Mouse (Mus musculus) retina, adult 2 months (tissue): ENCODE measurements around the gene Mael.

ENCODE experiments used
- DNase-seq: peaks from one replicate; pipeline ENCODE4 v3.0.0-alpha.2; 2012; ENCODE audit warnings: low read depth, low spot score

Mael gene

DNA sequence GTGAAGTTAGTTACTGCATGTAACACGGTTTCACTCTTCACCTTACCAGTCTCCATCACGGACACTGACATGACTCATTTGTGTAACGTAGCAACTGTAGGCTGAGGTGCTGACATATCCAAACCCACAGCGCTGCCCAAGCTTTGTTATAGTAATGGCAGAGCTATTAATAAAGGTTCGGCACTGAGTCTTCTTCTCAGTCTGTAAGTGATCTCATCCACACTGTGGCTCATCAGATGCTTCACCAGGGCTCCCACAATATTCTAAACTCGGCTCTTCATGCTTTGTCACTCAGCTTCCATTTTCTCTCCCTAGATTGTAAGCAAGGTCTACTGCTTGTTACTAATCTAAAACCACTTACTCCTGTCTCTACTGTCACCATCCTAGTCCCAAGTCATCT, 29.2 kb downstream of the Mael start:
- DNase-seq = no peak

GRCm38 (mm10) chr1:166205159-166205558, 33.4 kb downstream of the Mael start:
- DNase-seq = no peak

DNA sequence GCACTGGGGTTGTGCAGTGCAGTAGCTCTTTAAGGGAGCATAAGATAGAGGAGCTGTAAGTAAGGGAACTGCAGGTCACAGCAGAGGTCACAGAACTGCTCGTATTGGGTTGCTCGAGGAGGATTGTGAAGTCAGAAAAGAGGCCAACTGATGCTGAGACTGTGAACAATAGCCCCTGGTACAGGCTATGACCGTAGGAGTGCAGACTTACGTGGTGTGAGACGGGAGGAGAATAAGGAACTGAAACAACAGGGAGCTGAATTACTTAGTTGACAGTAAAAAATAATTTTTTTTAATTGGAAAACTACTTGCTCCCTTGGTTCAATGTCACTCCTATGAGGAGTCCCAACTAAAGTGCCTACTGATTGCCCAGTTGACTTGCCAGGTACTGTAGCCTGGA, 34.4 kb downstream of the Mael start:
- DNase-seq = no peak

DNA sequence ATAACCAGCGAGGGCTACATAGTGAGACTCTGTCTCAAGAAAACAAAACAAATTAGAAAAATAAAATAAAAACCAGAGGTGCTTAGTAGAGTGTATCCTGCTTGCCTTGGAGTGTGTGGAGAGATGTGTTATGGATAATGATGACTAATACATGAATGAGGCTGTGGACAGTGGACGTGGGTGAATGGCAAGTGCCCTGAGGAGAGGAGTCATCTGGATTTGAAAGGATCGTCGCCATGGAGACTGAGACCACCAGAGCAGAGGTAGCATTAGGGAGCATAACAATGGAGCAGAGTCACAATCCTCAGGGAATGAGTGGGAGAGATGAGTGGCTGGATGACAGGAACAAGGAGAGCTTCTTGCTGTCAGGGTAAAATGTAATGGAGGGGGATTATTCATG, 48.7 kb downstream of the Mael start:
- DNase-seq = no peak

- no peak for DNase-seq
Observed at GRCm38 (mm10) chr1:166185357-166185756, 53.2 kb downstream of the Mael start.

- no peak for DNase-seq
Observed at GRCm38 (mm10) chr1:166184391-166185229, 53.9 kb downstream of the Mael start.

DNA sequence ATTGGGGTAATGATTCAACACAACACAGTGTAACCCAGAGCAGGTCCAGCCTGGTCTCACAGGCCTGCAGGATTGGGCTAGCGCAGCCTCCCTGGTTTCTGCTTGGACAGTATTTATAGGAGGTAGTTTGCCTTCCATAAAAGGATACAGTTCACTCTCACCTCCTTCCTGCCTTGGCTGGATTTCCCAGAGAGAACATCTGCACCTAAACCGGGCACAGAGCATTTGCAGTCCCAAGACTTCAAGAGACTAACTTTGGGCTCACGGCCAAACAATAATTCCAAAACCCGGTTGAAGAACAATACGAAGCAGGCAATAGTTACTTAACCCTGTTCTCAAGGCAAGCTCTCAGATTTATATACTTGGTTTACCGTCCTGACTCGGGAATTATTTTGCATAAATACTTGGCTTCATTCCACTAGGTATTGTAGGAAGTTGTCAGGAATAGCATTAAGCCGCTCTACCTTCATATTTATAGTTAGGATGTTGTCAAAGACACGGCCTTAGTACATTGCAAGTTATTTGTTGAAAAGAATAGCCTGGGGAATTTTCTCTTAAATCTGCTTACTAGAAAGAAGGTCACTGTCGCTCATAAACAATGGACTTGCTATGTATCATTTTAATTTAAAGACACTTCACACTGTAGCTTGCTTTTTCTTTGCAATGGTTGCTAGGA, 55.5 kb downstream of the Mael start:
- no peak for DNase-seq

GRCm38 (mm10) chr1:166181510-166181909, 57.0 kb downstream of the Mael start:
- DNase-seq = no peak

GRCm38 (mm10) chr1:166173621-166174020, 64.9 kb downstream of the Mael start:
- DNase-seq = no peak

DNA sequence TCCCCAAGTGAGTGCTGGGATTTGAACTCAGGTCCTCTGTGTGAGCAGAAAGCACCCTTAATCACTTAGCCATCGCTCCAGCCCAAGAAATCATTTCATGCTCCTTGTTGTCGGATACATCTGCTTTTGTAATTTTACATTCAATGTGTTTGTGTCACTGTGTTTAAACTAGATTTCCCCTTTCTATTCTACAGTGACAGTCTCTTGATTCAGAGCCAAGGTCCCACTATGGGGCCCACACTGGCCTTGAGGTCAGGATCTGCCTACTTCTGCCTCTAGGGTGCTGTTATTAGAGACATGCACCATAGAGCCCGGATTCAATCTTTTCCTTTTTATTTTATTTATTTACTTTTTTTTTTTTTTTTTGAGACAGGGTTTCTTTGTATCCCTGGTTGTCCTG, 65.6 kb downstream of the Mael start:
- DNase-seq = no peak

GRCm38 (mm10) chr1:166170852-166171251, 67.7 kb downstream of the Mael start:
- DNase-seq = no peak

- no peak for DNase-seq
Observed at GRCm38 (mm10) chr1:166169713-166170112, 68.8 kb downstream of the Mael start.

DNA sequence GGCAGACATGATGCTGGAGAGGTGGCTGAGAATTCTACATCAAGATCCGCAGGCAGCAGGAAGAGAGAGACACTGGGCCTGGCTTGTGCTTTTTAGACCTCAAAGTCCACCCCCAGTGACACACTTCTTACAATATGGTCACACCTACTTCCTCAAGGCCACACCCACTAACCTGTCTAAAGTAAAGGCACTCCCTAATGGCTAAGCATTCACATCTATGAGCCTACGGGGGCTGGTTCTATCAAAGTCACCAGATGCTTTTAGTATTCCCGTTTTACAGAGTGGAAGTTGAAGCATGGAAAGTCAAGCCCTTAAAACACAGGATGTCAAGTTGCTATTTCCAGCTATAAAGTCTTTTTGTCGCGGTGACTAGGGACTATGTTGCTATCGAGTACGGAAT, 70.5 kb downstream of the Mael start:
- no peak for DNase-seq

GRCm38 (mm10) chr1:166167405-166167804, 71.1 kb downstream of the Mael start:
- no peak for DNase-seq

DNA sequence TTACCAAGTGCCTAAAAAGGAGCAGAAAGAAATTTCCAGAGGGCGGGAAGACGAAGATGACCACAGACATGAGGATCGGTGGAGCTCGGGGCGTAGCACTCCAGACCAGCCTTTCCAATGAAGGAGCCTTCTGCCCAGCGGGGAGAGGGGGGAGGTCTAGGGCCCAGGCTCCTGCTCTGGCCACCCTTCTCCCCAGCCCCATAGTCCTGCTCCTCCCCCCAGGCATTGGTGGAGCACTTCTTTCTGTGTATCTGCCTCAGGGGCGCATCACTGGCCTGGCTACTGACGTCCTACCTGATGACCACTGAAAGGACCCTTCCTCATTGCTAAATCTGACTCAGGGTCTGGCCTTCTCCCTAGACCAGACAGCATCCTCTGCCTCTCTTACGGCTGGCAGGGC, 73.4 kb downstream of the Mael start:
- DNase-seq = no peak

- DNase-seq = no peak
Observed at GRCm38 (mm10) chr1:166164580-166164979, 74.0 kb downstream of the Mael start.

DNA sequence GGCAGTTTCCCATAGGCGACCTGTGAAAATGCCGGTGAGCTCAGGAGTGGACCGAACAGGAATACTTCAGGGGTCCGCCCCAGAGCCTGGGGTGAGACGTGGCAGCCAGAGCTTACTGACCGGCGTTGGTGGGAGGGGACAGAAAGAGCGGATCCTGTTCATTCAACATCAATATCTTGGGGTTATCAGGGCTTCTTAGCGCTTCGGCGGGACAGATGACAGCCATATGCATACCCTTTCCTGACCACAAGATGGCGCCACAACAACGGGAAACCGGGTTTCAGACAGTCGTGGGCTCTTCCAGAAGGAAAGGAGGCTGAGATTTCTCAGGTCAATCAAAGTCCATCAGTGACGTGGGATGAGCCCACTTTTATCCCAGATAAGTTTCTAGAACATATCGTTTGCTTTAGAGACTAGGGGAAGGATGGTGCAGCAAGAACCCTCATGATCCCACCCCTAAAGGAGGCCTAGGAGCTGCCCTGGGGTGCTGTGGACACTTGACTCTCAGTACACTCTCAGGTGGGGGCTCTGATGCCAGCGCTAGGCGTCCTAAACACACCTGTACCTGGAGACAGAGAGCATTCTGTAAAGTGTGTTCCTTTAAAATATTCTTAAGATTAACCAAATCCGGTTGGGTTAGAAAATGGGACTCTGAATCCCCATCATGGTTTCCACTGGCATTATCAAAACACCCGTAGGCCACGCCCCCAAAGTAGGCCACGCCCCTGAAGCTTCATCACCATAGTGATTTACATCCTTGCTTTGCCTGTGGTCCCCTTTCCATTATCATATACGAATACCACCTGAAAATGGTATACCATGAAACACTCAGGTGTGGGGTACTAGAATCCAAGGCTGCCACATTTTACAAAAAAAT, 77.7 kb downstream of the Mael start:
- peak; percentile 52 for DNase-seq

DNA sequence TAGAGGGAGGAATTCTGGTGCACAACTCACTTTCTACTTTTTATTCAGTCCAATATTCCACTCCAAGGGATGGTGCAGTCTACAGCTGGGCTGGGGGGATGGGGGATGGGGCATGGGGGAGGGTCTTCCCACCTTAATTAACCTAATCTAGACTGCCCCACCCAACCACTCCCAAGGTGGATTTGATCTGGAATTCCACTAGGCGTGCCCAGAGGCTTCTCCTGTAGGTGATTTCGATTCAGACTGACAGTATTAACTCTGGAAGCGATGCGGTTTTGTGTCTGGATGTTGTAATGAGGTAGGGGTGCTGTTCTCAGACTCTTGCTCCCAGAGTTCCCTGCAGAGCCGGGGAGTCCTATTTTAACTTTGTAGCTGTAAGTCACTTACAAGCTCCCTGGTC, 78.4 kb downstream of the Mael start:
- DNase-seq = no peak

- DNase-seq = no peak
Observed at GRCm38 (mm10) chr1:166158664-166159063, 79.9 kb downstream of the Mael start.

GRCm38 (mm10) chr1:166157712-166158111, 80.8 kb downstream of the Mael start:
- DNase-seq = no peak

DNA sequence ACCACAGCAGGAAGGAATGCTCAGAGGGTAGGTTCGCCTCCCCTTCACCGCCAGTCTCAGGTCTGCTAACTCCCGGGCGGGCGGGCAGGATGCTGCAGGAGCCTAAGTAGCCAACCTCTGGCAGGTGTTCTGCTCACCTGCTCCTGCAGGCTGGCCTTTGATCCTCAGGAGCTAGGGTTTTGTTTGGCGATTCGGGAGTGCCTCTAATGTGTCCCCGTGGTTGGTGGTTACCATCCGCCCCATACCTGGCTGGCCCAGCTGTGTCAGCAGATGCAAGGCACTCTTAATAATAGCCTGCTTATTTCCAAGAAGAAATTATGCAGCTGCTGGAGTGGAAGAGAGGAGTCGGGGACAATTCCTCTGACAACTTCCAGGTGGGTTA, 83.4 kb downstream of the Mael start:
- DNase-seq = no peak
